Comparison of ENCODE assay signal across 27 mouse cellular contexts in genomic region chr14:26308813-26309212, GRCm38 (mm10). TPM values are rescaled to one million over a fixed set of nuclear protein-coding genes. Genes with fewer than 3 reads are reported as not detected.
"Had no signal": no experiment of that assay in that cellular context is flagged by ENCODE, and none has a peak within 500 bp of the region (broad histone marks: within the 10 kb centered on the region; RNA-seq: fewer than 3 reads in every experiment).

No protein-coding gene starts in this region.

- H3K36me3 ChIP-seq: heart, embryonic 10.5 days; heart, embryonic 12.5 days; hindbrain, embryonic 10.5 days; hindbrain, embryonic 12.5 days; kidney, embryonic 15.5 days; limb, embryonic 13.5 days; limb, embryonic 15.5 days; liver, embryonic 12.5 days had no signal

- H3K4me2 ChIP-seq: heart, embryonic 12.5 days; hindbrain, embryonic 12.5 days; hindbrain, embryonic 14.5 days; kidney, embryonic 15.5 days; limb, embryonic 13.5 days; limb, embryonic 15.5 days; liver, embryonic 12.5 days had no signal

- H3K9me3 ChIP-seq: heart, embryonic 10.5 days; hindbrain, embryonic 10.5 days; hindbrain, embryonic 12.5 days; kidney, embryonic 15.5 days; limb, embryonic 13.5 days; limb, embryonic 15.5 days; liver, embryonic 12.5 days had no signal

- H3K4me1 ChIP-seq: hindbrain, embryonic 10.5 days; hindbrain, embryonic 12.5 days; kidney, embryonic 15.5 days; limb, embryonic 13.5 days; limb, embryonic 15.5 days; liver, embryonic 12.5 days had no signal

- H3K4me3 ChIP-seq: gastrocnemius, adult 2 months; heart, embryonic 10.5 days; heart, embryonic 12.5 days; hindbrain, embryonic 10.5 days; hindbrain, embryonic 12.5 days; kidney, embryonic 15.5 days; limb, embryonic 13.5 days; limb, embryonic 15.5 days; liver, embryonic 12.5 days had no signal

- H3K27me3 ChIP-seq: heart, embryonic 12.5 days; hindbrain, embryonic 12.5 days; kidney, embryonic 15.5 days; limb, embryonic 13.5 days; limb, embryonic 15.5 days; liver, embryonic 12.5 days had no signal

- H3K9ac ChIP-seq: heart, embryonic 12.5 days; hindbrain, embryonic 12.5 days; hindbrain, embryonic 14.5 days; kidney, embryonic 15.5 days; limb, embryonic 13.5 days; limb, embryonic 15.5 days; liver, embryonic 12.5 days had no signal

- H3K27ac ChIP-seq: gastrocnemius, adult 2 months; heart, embryonic 10.5 days; hindbrain, embryonic 10.5 days; hindbrain, embryonic 12.5 days; hindbrain, embryonic 14.5 days; hindbrain, postnatal 0 days; kidney, embryonic 15.5 days; kidney, postnatal 0 days; limb, embryonic 13.5 days; limb, embryonic 15.5 days; liver, embryonic 12.5 days had no signal

- ATAC-seq: hindbrain, postnatal 0 days; intestine, embryonic 16.5 days; liver, embryonic 12.5 days had no signal

- DNase-seq: gastrocnemius, adult 2 months; gastrocnemius, postnatal 10 days; gastrocnemius, postnatal 25 days; heart, adult 18-20 months; heart, postnatal 10 days; heart, postnatal 4 days; kidney, adult 11 months; kidney, adult 2 months; kidney, adult 9 months; kidney, postnatal 14 days; kidney, postnatal 36 days; layer of hippocampus, adult 9-11 months; layer of hippocampus, postnatal 36 days; left cerebral cortex, postnatal 4 days had no signal

RNA-seq across cellular contexts. Expression of gene Duxbl3, which starts 51.1 kb away (rescaled TPM):
- polyA plus RNA-seq: heart, embryonic 10.5 days; kidney, adult 2 months; liver, adult 2 months had no signal
